Mouse (Mus musculus) stomach, embryonic 16.5 days (tissue): ENCODE data around the gene Blm. TPM values are rescaled to one million over a fixed set of nuclear protein-coding genes. Genes with fewer than 3 reads are reported as not detected.
"Not testable (repeated sequence)": the region's sequence is repeated elsewhere in the genome, so short reads cannot be mapped to it uniquely, and the experiment has no call there.

Source experiments
- ATAC-seq: fragments of 200-750 bp; cut with Nextera tagmentation; 2 replicates; pipeline ENCODE4 v1.8.0; 2017; ENCODE audit warnings: moderate number of reproducible peaks, moderate TSS enrichment; ENCODE audit not compliant: insufficient read depth, low FRiP score
- H3K27ac ChIP-seq: fragments of 300-500 bp; sonication (generic); 2 replicates; pipeline ENCODE4 v1.5.1; 2014; ENCODE audit warnings: low read length
- H3K27me3 ChIP-seq: fragments of 300-500 bp; sonication (generic); 2 replicates; pipeline ENCODE4 v1.6.1; 2014; ENCODE audit warnings: low read length, control low read depth, mixed read lengths; ENCODE audit not compliant: control insufficient read depth, insufficient read depth
- H3K36me3 ChIP-seq: fragments of 300-500 bp; sonication (generic); 2 replicates; pipeline ENCODE4 v1.6.1; 2014; ENCODE audit warnings: low read length; ENCODE audit not compliant: control insufficient read depth, insufficient read depth
- H3K4me1 ChIP-seq: fragments of 300-500 bp; sonication (generic); 2 replicates; pipeline ENCODE4 v1.6.1; 2014; ENCODE audit warnings: low read length, control low read depth, mixed read lengths; ENCODE audit not compliant: control insufficient read depth, insufficient read depth
- H3K4me2 ChIP-seq: fragments of 300-500 bp; sonication (generic); 2 replicates; pipeline ENCODE4 v1.6.1; 2014; ENCODE audit warnings: low read depth, low read length, mixed read lengths
- H3K4me3 ChIP-seq: fragments of 300-500 bp; sonication (generic); replicated peaks from 2 replicates; pipeline ENCODE4 v1.5.1; 2014; ENCODE audit warnings: mild to moderate bottlenecking, low read length
- H3K9ac ChIP-seq: fragments of 300-500 bp; sonication (generic); 2 replicates; pipeline ENCODE4 v1.6.1; 2014; ENCODE audit warnings: low read length
- H3K9me3 ChIP-seq: fragments of 300-500 bp; sonication (generic); replicated peaks from 2 replicates; pipeline ENCODE4 v1.6.1; 2016; ENCODE audit warnings: low read length, control low read depth; ENCODE audit not compliant: control insufficient read depth
- WGBS: fragments of 180-500 bp; shearing (Covaris S2); extraction: QIAGEN DNeasy Blood & Tissue Kit; methylation state at CpG from one replicate; pipeline ENCODE4 v1.1.7; 2014; 5-methylcytosine and 5-hydroxymethylcytosine counted together
- polyA plus RNA-seq: library from polyadenylated mRNA; unstranded; fragments of >200 nt; fragmentation: Nextera tagmentation; extraction: Ambion mirVana; gene quantifications from 2 replicates; pipeline ENCODE4 v1.2.1, GENCODE M21; 2015

Gene Blm
- polyA plus RNA-seq, 1 experiment from 2014 or later = 13.2 TPM

- Histone ChIP-seq H3K9me3 (no peaks in the 10 kb centered on the region), H3K9ac (no peak overlapping the region), H3K36me3 (no peaks in the 10 kb centered on the region), H3K27me3 (no peaks in the 10 kb centered on the region), H3K4me1 (no peaks in the 10 kb centered on the region), H3K4me3 (no peak overlapping the region), H3K4me2 (no peak overlapping the region), H3K27ac (no peak overlapping the region)
- 64% methylated on average over 7 of the region's 7 CpGs for WGBS
- no peak for ATAC-seq
Measured at GRCm38 (mm10) chr7:80542139-80542831, 7.4 kb upstream of the Blm start.

GRCm38 (mm10) chr7:80539581-80539980, 4.7 kb upstream of the Blm start:
- WGBS = 54% methylated on average over 5 of the region's 5 CpGs
- Histone ChIP-seq H3K4me1 (no peaks in the 10 kb centered on the region; the same call in 1 of the 2 replicates), H3K4me2 (no peak overlapping the region), H3K27ac (no peak overlapping the region), H3K9me3 (no peaks in the 10 kb centered on the region), H3K4me3 (no peak overlapping the region), H3K9ac (no peak overlapping the region), H3K27me3 (no peaks in the 10 kb centered on the region), H3K36me3 (no peaks in the 10 kb centered on the region)
- ATAC-seq = no peak

DNA sequence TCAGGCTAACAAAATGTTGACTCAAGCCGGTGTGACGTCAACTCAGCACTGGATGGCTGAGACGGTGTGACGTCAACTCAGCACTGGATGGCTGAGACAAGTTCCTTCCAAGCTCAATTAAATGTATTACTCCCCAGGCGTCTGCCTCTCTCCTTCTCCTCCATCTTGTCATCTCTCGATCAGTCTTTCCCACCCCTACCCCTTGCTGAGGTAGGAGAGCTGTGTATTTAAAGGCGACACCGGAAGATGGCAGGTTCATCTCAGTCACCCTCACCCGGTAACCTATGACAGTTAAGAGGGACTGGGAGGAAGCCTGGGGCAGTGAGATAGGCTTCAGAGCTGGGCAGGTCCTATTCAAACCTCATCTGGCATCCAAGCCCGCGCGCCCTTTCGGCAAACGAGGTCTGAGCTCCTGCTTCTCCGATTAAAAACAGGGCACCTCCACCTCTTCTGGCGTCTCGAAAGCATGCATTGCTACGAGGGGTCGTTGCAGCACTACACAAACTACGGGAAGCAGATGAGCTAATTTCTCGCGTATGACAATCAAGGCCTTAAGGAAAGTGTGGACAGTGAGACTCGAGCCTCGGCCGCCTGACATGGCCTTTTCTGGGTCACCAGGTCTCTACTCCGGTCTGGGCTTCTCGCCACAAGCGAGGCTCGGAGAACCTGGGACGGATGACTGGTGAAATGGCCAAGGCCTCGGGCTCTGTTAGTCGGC, 469 bp downstream of the Blm start:
- WGBS = 1% methylated on average over 32 of the region's 32 CpGs

DNA sequence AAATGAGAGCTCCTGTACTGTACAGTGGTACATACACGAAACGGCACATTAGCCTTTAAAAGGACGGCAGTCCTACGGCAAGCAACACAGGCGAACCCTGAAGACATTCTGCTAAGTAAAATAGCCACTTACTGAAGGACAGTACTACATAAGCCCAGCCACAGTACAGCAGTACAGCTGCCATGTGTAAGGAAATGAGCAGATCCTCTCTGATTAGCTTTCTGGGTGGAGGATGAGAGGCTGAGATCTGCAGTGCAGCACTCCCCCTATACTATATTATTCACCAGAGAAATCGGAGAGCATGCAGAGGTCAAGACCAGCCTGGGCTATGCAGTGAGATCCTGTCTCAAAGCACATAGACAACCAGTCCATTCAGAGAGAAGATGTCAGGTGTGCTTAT, 3.8 kb downstream of the Blm start:
- no peak for ATAC-seq
- 84% methylated on average over 6 of the region's 6 CpGs for WGBS

More for the DNA sequence above, 469 bp downstream of the Blm start:
- no peaks in the 10 kb centered on the region for H3K36me3 ChIP-seq
- H3K27me3 ChIP-seq = no peaks in the 10 kb centered on the region
- H3K9me3 ChIP-seq = no peaks in the 10 kb centered on the region
- peak overlapping the region; percentile 86 for H3K4me2 ChIP-seq
- H3K27ac ChIP-seq = peak overlapping the region; percentile 62
- peaks cover 9% of the 10 kb centered on the region for H3K4me1 ChIP-seq
- H3K4me3 ChIP-seq = peak overlapping the region; percentile 81
- ATAC-seq = no peak
- peak overlapping the region; percentile 86 for H3K9ac ChIP-seq

DNA sequence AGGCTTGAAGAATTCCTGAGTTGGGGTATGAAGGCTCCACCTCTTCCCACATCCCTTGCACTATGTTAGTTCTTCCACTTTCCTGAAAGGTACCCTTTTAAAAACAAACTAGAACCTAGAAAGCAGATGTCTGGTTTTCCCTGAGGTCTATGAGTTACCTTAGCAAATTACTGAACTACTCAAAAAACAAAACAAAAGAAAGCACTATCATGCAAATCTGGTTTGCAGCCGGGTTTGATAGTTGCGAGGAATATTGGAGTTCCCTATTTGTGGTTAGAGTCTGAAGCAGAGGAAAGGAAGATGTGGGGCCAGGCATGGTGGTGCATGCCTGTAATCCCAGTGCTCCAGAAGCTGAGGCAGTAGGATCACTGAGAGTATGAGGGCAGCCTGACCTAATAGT, 4.3 kb downstream of the Blm start:
- ATAC-seq = no peak
- Histone ChIP-seq H3K4me3 (no peak overlapping the region), H3K9ac (no peak overlapping the region), H3K27me3 (no peaks in the 10 kb centered on the region), H3K4me1 (peaks cover 9% of the 10 kb centered on the region), H3K27ac (no peak overlapping the region), H3K9me3 (no peaks in the 10 kb centered on the region), H3K4me2 (no peak overlapping the region), H3K36me3 (no peaks in the 10 kb centered on the region)
- 83% methylated on average over 2 of the region's 2 CpGs for WGBS

More for the DNA sequence above, 3.8 kb downstream of the Blm start:
- no peak overlapping the region for H3K4me3 ChIP-seq
- H3K9me3 ChIP-seq = no peaks in the 10 kb centered on the region
- no peak overlapping the region; the same call in 1 of the 2 replicates for H3K9ac ChIP-seq
- peaks cover 9% of the 10 kb centered on the region for H3K4me1 ChIP-seq
- no peak overlapping the region for H3K27ac ChIP-seq
- H3K27me3 ChIP-seq = no peaks in the 10 kb centered on the region
- H3K36me3 ChIP-seq = no peaks in the 10 kb centered on the region
- no peak overlapping the region for H3K4me2 ChIP-seq

GRCm38 (mm10) chr7:80526698-80527097, 8.2 kb downstream of the Blm start:
- no peak overlapping the region for H3K4me2 ChIP-seq
- 73% methylated on average over 6 of the region's 6 CpGs for WGBS
- H3K9ac ChIP-seq = no peak overlapping the region
- no peaks in the 10 kb centered on the region for H3K9me3 ChIP-seq
- H3K27me3 ChIP-seq = no peaks in the 10 kb centered on the region
- H3K4me1 ChIP-seq = no peaks in the 10 kb centered on the region
- H3K36me3 ChIP-seq = no peaks in the 10 kb centered on the region
- ATAC-seq = no peak
- H3K27ac ChIP-seq = no peak overlapping the region
- no peak overlapping the region for H3K4me3 ChIP-seq

DNA sequence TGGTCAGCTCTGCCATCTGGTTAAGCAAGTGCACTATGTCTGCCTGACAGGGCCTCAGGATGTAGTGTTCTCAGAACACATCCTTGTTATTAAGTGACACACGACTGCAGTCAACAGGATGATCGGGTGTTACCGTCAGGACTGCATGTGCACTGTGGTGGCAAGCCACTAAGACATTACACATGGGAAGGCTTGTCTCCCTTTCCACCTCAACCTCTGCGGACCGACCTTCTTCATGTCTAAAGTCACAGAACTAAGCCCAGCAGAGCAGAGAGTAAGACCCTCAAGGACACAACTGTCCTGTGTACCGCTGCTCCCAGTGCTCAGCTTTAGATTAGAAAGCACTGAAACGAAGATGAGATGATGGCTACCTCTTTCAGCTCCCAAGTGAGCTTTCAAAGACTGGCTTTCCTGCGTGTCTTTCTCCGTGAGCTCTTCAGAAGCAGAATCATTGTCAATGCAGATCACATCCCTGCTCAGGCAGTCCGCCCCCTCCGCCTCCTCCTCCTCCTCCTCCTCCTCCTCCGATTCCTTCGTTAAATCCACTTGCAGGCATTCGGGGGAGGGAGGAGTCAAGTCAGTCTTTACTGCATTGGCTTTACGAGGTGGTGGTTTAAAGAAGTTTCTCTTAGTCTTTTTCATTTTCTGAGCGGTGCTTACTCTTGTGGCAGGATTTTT, 22.4 kb downstream of the Blm start:
- H3K27me3 ChIP-seq = no peaks in the 10 kb centered on the region
- no peak overlapping the region for H3K9ac ChIP-seq
- no peak overlapping the region for H3K27ac ChIP-seq
- H3K36me3 ChIP-seq = peaks cover 7% of the 10 kb centered on the region; the same call in 1 of the 2 replicates
- H3K9me3 ChIP-seq = no peaks in the 10 kb centered on the region
- no peak for ATAC-seq
- H3K4me1 ChIP-seq = no peaks in the 10 kb centered on the region
- no peak overlapping the region for H3K4me3 ChIP-seq
- 92% methylated on average over 16 of the region's 16 CpGs for WGBS
- no peak overlapping the region for H3K4me2 ChIP-seq

GRCm38 (mm10) chr7:80507697-80508096, 27.2 kb downstream of the Blm start:
- not testable (repeated sequence) for H3K36me3 ChIP-seq, H3K4me2 ChIP-seq, H3K4me3 ChIP-seq, H3K9ac ChIP-seq, ATAC-seq, H3K4me1 ChIP-seq, H3K9me3 ChIP-seq, H3K27me3 ChIP-seq, H3K27ac ChIP-seq
- 97% methylated on average over 24 of the region's 26 CpGs for WGBS

DNA sequence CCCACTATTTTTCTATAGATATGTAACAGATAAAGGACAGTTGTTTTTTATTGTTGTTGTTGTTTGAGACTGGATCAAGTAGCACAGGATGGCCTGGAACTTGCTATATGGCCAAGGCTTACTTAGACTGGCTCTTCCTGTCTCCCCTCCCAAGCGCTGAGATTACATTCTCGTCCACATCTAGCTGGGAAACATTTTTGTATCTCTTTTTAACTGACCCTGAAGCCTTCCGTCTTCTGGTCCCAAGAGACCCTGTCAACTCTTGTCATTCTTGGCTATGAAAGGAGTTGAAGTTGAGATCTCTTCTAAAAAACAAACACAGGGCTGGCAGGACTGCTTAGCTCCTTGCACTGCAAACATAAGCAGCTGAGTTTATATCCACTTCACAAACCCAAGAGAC, 28.9 kb downstream of the Blm start:
- peaks cover 13% of the 10 kb centered on the region for H3K36me3 ChIP-seq
- H3K4me3 ChIP-seq = no peak overlapping the region
- H3K27ac ChIP-seq = no peak overlapping the region
- no peak for ATAC-seq
- H3K9me3 ChIP-seq = no peaks in the 10 kb centered on the region
- no peak overlapping the region for H3K9ac ChIP-seq
- no peak overlapping the region for H3K4me2 ChIP-seq
- H3K4me1 ChIP-seq = no peaks in the 10 kb centered on the region
- WGBS = 74% methylated on average over 3 of the region's 3 CpGs
- no peaks in the 10 kb centered on the region for H3K27me3 ChIP-seq
